Mouse (Mus musculus): ENCODE measurements around the gene Rbpms2. TPM values are rescaled to one million over a fixed set of nuclear protein-coding genes. Genes with fewer than 3 reads are reported as not detected.

The Rbpms2 gene
- 35.9 and 48.5 TPM in 2 replicates for polyA plus RNA-seq (2012; rRNA removed)

DNA sequence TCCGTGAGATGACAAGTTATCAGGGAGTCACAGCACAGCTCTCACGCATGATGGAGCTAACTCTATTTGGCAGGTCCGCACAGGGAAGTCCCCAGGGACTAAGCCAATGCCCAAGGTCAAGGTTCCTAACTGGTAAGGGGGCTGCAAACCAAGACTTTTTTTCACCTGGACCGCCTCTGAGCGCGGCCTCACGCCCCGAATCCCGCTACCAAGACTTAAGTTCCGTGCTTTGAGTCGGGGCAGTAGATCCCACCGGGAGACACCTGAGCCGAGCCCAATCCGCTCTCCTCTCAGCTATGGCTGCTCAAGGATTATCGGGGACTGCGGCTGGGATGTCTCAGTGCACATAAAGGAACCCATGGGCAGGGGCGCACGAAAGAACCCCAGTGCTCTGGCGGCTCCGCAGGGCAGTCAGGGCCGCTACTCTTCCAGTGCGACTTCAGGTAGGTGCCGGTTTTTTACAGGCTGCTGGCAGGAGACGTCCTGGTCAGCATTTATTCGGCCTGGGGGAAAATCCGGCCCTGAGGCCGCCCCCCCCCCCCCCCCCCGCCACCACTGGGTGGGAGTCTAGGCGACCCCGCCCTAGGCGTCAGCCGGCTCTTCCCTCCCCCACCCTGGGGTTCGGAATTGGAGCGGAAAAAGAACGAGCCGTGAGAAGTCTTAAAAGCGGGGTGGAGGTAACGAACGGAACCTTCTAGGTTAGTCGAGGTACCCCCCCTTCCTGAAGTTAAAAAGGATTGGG, at the start of gene Rbpms2:
Gene Rbpms2 (plus strand): TSS at position 624 of the 742 bp plus-strand sequence.
- DNase-seq (ENCODE audit: low read depth): no peak

DNA sequence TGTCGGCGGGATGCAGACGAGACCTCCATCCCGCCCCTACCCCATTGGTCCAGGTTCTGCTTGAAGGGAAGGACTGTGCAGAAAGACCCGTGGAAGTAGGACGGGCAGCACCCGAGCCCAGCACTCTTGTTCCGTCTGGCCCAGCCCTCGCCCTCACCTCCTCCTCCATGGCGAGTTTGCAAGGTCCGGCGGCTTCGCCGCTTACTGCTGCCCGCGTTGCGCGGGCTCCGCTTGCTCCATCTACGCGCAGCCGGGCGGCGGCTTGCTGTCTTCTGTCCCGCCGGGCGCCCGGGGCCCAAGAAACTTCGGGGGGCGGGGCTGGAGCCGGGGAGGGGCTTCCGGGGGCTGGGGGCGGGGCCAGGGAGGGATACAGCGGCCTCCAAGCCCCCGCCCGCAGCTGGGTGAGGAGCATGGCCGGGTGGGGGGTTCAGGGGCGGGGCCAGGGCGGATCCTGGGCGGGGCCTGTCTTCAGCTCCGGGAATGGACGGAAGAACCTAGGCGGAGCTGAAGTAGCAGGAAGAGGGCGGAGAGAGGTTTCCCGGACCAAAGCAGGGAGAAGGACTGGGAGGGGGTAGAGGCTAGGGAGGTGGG, 49.6 kb upstream of the Rbpms2 start, which contains the start of gene Plekho2:
Gene Plekho2 (minus strand): TSS at position 260 of the 591 bp plus-strand sequence.
- DNase-seq (ENCODE audit: low read depth): no peak

DNA sequence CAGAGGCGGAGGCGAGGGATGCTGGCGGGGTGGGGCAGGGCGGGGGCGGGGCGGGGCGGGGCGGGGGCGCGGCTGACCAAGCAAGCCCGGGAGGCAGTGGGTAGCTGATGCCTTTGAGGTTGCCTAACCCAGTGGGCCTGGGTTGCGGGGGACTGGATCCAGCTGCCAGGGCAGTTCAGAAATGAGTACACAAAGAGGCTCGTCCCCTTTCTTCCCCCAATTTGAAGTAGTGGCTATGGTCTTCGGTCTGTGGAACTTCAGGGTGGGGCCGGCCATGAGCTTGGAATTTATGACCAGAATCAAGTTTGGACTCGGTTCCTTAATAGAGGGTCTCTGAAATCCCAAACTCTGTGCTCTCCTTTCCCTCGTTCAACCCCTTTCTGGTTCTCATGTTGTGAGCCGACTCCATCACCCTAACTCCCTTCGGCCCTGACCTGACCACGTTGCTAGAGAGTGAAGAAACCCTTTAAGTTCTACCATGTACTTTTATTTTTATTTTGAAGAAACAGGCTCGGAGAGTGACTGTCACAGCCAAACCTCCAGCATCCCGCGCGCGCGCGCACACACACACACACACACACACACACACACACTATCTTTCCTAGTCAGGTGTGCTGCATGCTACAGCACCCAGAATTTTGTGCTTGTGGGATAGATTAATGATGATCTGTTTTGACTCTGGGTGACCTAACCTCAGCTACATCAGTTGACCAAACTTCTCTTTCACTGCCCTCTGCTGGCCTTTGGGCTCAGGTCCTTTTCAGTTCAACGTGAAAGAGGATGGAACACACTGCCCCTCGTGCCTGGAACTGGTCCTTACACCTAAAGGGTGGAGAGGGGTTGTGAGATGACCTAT, 48.8 kb upstream of the Rbpms2 start:
- DNase-seq (ENCODE audit: low read depth): peak; percentile 72

DNA sequence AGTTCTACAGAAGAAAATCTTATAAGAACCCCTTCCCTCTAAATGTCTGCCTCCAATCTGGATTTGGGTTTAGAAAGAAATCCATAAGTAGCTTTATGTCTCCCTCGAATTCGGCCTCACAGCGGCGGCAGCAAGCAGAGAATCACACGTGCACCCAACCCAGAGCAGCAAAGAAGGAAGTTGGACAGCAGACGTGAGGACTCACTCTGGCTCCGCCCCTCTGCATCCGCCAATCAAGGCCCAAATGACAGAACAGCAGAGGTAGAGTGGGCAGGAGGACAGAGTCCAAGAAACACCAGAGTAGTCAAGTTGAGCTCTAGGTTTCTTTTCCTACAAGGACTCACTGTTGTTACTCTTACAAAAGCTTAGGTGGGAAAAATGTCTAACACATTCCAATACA, 46.4 kb upstream of the Rbpms2 start:
- DNase-seq (ENCODE audit: low read depth): no peak

DNA sequence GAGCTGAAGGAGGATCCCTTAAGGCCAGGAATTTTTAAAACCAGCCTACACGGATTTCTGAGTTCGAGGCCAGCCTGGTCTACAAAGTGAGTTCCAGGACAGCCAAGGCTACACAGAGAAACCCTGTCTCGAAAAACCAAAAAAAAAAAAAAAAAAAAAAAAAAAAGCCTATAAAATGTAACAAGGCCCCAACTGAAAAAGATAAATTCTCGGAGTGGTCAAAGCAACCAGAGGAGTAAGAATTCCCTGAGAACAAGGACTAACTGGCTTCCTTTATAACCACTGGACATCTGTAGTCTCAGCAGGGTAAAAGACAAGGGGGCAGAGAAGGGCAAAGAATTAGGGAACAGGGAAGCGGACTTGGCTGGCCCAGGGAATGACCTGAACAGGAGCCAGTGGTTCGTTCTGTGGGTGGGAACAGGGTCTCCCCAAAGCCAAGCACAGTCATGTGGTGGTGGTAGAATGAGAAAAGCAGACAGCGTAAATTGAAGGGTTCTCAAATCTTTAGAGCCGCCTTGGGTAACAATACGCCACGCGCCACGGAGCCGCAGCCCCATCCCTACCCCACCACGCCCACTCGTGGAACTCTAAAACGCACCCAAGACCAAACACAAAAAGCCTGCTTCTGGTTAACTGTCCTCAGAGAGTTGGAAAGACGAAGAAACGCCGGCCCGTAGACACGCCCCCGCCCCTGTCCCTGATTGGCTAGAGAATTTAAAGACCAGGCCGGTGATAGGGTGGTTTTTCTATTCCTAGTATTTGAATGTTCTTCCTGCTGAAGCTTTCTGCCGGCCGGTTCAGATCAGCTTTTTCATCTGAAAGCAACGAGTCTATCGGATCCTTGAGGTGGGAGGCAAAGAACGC, 42.8 kb upstream of the Rbpms2 start, which contains the start of gene Pif1:
Gene Pif1 (plus strand): TSS at position 755 of the 864 bp plus-strand sequence.
- no peak for DNase-seq (ENCODE audit: low read depth)

DNA sequence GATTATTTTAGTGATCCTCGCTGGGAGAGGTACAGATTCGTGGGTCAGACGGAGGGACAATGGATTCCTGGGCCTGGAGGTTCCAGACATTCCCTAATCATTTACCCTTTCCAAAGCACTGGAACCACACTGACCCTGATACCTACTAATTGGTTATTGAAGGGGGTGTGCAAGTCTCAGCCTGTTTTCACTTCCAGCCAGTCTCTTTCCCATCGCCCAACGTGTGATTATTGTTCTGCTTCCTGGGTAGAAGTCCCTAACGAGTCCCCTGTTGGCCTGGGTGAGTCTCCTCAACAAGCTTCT, 42.2 kb upstream of the Rbpms2 start:
- no peak for DNase-seq (ENCODE audit: low read depth)

DNA sequence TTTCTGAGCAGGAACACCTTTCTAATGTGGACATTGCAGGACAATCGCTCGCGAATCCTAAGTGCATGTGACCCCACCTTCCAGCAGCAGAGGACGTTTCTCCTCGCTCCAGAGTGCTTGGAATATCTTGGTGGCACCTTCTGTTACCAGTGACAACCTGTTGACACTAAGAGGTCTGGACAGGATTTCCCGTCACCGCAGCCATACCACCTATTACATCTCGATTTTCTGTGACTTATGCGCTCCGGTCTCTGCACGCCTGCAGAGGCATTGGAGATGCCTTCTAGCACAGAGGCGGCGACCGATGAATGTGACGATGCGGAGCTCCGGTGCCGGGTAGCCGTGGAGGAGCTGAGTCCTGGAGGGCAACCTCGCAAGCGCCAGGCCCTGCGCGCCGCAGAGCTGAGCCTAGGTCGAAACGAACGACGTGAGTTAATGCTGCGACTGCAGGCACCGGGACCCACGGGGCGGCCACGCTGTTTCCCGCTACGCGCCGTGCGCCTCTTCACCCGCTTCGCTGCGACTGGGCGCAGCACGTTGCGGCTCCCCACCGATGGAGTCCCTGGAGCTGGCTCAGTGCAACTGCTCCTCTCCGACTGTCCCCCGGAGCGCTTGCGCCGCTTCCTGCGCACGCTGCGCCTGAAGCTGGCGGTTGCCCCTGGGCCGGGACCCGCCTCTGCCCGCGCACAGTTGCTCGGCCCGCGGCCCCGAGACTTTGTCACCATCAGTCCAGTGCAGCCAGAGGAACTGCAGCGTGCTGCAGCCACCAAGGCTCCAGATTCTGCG, 41.7 kb upstream of the Rbpms2 start:
- DNase-seq (ENCODE audit: low read depth): no peak

DNA sequence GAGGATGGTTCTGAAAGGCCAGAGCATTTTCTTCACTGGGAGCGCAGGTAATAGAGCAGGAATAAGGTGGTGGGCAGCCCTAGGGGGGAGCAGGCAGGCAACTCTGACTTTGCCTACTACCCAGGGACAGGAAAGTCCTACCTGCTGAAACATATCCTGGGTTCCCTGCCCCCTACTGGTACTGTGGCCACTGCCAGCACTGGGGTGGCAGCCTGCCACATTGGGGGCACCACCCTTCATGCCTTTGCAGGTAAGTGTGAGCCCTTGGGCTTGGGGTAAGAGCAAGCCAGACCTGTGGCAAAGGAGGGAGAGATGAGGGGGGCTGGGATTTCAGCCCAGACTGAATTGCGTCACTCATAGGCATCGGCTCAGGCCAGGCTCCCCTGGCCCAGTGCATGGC, 40.4 kb upstream of the Rbpms2 start:
- no peak for DNase-seq (ENCODE audit: low read depth)

DNA sequence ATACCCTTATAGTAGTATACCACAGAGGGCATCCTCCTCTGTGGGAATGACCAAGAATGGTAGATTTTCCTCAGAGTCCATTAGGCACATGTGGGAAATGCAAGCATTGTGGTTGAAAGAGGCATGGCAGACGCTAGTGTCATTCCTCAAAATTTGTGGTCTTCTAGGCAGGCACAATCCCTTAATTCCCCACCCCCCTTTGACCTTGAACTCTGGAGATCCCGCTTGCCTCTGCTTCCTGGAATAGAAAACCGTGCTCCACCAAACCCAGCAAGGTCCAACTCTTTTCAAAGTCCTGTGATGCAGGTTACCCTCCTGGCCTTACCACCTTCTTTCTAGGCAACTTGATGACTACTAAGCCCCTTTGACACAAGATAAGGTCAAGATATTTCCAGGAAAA, 36.7 kb upstream of the Rbpms2 start:
- DNase-seq (ENCODE audit: low read depth): no peak

DNA sequence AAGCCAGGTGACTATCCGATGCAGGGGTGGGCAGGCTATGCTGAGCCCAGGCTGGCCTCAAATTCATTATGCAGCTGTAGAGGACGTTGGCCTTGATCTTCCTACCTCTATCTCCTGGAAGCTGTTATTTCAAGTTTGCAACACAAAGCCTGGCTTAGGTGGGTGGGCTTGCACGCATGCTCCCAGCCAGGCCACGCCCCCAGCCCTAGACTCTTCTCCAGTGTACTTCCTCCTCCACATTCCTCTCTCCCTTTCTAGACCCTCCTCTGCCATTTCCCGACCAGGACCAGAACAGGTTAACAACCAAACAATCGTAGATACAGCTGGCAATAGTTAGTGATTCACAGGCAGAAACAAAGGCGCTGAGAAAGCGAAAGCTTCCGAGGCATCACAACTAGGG, 35.9 kb upstream of the Rbpms2 start:
- no peak for DNase-seq (ENCODE audit: low read depth)

DNA sequence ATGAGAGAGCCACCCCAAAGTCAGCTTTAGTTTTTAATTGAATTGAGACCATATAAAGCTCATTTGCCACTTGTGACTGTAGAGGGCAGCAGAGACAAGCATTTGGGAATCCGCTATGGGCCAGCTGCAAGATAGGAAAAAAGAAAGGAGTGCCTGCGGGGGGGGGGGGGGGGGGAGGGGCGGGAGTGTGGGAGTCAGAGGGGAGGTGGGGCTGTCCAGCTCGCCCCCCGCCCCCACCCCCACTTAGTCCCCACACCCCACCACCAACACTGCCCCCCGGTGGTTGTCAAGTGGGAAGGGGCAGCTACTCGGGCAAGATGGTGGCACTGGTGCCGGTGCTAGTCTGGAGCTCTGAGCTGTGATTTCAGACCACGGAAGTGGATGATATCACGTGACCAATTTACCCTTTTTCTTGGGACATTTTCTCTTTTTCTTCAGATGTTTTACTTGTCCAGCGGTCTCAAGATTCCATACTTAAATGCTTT, 30.6 kb upstream of the Rbpms2 start:
- no peak for DNase-seq (ENCODE audit: low read depth)

DNA sequence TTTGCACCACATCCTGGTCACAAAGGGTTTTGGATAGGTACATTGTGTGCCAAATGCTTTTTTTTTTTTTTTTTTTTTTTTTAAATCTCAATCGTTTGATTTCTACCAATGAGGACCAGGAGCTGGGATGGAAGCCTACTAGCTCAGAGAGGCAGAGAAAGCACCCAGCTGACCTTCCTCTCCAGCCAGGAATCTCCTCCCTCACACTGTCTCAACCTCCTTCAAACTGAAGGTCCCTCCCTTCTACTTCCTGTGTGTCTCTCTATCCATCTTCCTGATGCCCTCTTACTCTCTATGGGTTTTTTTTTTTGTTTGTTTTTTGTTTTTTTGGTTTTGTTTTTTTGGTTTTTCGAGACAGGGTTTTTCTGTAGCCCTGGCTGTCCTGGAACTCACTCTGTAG, 28.5 kb upstream of the Rbpms2 start:
- no peak for DNase-seq (ENCODE audit: low read depth)

DNA sequence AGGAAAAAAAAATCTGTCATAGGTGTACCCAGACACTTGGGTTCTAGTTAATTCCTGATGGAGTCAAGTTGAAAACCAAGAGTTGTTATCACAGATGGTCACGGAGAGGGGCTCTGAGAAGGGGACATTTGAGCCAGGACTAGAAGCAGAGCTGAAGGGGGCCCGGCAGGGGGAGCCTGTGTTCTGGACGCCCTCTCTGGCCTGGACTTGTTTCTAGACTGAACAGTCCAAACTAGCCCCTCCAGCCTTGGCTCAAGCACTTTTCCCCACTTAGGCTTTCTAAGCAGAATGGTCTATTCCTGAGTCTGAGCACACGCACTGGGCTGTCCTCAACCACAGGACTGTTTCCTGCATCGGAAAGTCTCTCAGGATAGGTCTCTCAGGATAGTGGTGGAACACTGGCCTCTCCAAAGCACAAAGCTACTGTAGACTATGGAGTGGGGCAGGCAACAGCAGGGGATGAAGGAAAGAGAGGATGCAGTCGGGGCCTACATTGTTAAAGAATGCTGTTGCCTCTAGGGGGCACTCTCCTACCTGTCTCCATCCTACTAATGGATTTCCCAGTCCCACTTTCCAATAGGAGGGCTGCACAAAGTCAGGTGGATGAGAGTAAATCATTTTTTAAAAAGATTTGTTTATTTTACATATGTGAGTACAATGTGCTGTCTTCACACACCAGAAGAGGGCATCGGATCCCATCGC, 25.9 kb upstream of the Rbpms2 start:
- DNase-seq (ENCODE audit: low read depth): no peak

DNA sequence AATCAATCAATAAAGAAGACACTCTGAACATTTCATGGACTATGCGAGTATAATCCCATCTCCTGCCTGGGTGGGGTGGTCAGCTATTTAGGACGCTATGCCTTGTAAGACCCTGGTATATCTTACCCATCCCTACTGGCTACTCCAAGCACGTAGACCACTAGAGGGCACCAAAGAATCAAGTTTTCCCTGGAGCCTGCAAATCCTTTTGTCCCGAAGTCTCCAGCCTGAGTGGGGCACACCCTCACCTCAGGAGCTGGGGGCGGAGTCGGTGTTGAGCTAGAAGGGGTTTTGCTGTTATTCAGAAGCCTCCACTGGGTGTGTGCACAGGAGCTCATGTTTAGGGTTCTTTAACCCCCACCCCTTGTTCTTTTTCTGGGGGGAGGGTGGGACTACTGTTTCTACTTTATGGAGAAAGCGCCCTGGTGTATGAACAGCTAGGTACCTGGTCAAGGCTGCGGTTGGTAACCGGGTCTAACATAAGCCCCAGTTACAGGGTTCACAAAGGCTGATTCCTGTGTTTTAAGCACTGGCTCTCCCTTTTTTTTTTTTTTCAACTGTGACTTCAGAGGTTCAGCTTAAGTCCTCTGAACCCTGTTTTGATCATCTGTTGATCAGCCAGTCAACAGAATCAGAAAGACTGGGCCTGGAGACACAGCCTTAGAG, 23.8 kb upstream of the Rbpms2 start:
- no peak for DNase-seq (ENCODE audit: low read depth)

DNA sequence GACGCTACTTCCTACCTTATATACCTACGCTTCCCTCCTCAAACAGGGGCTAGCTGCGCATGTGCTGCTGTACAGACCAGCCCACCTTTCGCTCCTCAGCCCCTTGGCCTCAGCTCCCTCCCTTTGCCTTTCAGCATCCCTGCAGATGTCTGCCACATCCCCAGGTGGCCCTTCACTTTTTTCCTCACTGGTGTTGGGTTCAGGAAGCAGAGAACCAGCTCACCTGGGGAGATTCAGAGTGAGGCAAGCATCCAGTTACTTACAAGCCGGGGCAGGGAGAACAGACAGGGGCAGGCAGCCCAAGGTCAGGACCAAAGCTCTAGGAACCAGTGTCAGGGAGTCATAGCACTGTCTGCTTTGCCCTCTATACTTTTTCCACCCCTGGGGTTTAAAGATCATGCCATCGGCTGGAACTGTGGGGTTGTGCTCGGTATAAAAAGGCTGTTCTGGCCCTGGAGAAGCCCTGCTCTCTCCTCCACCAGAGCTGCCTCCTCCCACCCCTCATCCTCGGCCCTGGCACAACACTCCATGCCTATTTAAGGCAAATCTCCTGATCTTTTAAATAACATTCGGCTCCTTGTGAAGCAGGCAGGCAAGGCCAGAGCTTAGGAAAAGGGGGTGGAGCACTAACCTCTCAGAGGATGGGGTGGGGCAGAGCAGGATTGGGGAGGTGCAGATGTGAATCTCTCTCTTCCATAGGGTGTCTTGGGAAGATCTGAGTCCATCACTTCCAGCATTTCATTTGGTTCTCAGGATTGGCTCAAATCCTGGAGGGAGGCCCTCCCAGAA, 22.9 kb upstream of the Rbpms2 start:
- no peak for DNase-seq (ENCODE audit: low read depth)

DNA sequence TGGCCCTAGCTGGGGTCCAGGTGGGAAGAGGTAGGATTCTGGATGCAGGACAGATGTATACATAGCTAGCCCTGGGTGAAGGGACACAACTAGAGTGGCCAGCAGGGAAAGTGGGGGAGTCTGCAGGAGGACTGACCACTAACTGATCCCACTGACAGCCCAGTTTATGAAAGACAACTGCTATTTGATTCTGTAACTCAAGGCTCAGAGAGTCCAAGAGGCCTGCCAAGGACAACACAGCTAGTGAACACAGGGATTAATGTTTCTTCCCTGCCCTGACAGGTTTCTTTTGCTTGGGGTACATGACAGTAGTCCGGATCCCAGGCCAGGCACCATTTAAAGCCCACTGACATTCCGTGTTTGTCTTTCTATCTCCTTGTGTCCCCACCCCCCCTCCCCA, 22.3 kb upstream of the Rbpms2 start:
- peak; percentile 60 for DNase-seq (ENCODE audit: low read depth)

DNA sequence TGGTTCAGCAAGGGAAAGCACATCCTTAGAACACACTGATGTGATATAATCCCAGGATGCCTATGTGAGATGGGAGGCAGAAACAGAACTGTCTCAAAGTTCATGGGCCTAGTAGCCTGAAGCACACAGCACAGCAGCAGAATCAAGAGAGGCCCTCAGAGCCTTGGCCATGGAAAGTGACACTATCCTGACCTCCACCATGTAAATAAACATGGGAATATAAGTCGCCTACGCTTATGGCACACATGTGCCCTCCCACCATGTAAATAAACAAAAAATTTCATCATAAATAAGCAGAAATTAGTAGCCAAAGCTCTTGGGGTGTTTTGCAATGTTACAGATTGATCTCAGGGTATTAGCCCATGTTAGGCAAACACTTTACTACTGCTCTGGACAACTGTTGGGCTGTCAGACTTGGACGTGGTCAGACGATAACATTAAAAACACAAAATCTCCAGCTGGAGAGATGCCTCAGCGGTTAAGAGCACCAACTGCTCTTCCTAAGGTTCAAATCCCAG, 17.4 kb upstream of the Rbpms2 start:
- peak; percentile 58 for DNase-seq (ENCODE audit: low read depth)

DNA sequence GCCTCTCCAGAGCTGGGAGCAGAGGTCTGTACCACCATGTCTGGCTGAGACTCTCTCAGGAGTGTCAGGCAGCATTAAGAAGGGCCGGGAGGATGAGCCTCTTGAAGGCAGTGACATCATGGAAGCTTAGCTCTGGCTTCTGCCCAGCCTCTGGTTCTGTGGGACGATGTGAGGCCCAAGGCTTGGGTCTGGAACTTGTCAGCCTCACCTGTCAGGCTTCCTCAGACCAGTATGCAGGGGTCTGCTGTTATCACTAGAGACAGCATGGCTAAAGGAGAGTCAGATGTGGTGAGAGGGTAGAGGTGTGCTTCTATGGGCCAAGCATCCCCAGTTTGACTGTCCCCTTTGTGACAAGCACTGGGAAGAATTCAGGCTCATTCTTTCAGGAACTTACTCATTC, 16.4 kb upstream of the Rbpms2 start:
- DNase-seq (ENCODE audit: low read depth): no peak

DNA sequence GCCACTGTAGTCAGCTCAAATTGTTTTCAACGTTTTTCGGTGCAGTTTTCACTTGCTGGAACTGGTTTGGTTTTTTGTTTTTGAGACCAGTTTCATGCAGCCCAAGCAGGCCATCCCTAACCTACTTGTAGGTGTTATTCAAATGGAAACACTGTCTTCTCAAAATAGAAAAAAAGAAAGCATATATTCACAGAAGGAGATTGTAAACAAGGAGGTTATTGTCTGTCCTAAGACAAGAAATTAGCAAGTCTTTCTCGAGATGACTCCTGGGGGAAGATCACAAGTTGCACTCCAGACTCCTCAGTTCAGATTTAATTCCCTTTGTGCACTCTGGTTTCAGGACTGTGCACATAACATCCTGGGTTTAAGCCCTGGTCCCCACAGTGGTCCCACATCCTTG, 10.1 kb upstream of the Rbpms2 start:
- DNase-seq (ENCODE audit: low read depth): no peak

All from gonadal fat pad, adult 2 months (tissue).